Mouse (Mus musculus) neural tube, embryonic 12.5 days (tissue): ENCODE measurements around the gene Rpp30. TPM values are rescaled to one million over a fixed set of nuclear protein-coding genes. Genes with fewer than 3 reads are reported as not detected.

Experiments used
- ATAC-seq: fragments of 200-750 bp; cut with Nextera tagmentation; 2 replicates; pipeline ENCODE4 v1.8.0; 2017; ENCODE audit warnings: low read depth, mild to moderate bottlenecking, moderate TSS enrichment, moderate library complexity; ENCODE audit not compliant: low FRiP score
- H3K27ac ChIP-seq: fragments of 300-500 bp; sonication (generic); 2 replicates; pipeline ENCODE4 v1.5.1; 2016
- H3K27me3 ChIP-seq: fragments of 300-500 bp; sonication (generic); replicated peaks from 2 replicates; pipeline ENCODE4 v1.6.1; 2016; ENCODE audit warnings: mild to moderate bottlenecking
- H3K36me3 ChIP-seq: fragments of 300-500 bp; sonication (generic); 2 replicates; pipeline ENCODE4 v1.6.1; 2016; ENCODE audit warnings: mild to moderate bottlenecking
- H3K4me1 ChIP-seq: fragments of 300-500 bp; sonication (generic); 2 replicates; pipeline ENCODE4 v1.6.1; 2016
- H3K4me2 ChIP-seq: fragments of 300-500 bp; sonication (generic); replicated peaks from 2 replicates; pipeline ENCODE4 v1.6.1; 2016; ENCODE audit warnings: mild to moderate bottlenecking
- H3K4me3 ChIP-seq: fragments of 300-500 bp; sonication (generic); 2 replicates; pipeline ENCODE4 v1.5.1; 2016
- H3K9ac ChIP-seq: fragments of 300-500 bp; sonication (generic); 2 replicates; pipeline ENCODE4 v1.6.1; 2016; ENCODE audit warnings: mild to moderate bottlenecking
- H3K9me3 ChIP-seq: fragments of 300-500 bp; sonication (generic); 2 replicates; pipeline ENCODE4 v1.6.1; 2016; ENCODE audit warnings: mild to moderate bottlenecking
- WGBS: fragments of 180-500 bp; shearing (Covaris S2); methylation state at CpG from one replicate; pipeline ENCODE4 v1.1.7; 2016; 5-methylcytosine and 5-hydroxymethylcytosine counted together
- polyA plus RNA-seq: library from polyadenylated mRNA; unstranded; fragments of >200 nt; fragmentation: Nextera tagmentation; extraction: Ambion mirVana; gene quantifications from 2 replicates; pipeline ENCODE4 v1.2.1, GENCODE M21; 2016

Gene Rpp30
- polyA plus RNA-seq, 1 experiment from 2014 or later = 84.6 TPM

DNA sequence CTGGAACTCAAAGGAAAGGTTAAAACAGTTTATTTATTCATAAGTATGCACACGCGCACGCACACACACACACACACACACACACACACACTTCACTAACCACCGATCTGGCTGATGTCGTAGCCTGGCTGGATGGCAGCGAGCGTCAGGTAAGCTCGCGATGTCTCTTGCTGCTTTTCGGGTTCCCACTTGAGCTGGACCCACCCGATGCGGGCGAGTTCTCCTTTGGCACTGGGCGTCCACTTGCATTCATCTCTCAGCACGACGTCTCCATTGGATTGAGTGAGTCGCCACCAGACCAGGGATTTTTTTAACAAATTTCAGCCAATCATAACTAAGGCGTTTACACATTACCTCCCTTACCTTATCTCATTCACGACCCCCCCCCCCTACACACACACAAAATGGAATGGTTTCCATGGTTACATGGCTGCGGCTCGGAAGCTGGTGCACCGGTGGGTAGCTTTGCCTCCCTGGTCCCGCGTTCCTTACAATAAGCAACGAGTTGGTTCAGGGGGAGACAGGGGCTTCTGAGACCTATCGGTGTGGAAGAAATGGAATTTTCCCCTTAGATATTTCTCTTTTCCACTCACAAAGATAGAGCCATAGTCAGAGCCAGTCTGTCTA lies 25.9 kb downstream of the Rpp30 start:
- ATAC-seq = no peak
- H3K27me3 ChIP-seq = no peaks in the 10 kb centered on the region
- H3K9me3 ChIP-seq = no peaks in the 10 kb centered on the region
- no peak overlapping the region for H3K9ac ChIP-seq
- no peak overlapping the region for H3K27ac ChIP-seq
- no peak overlapping the region for H3K4me2 ChIP-seq
- H3K4me1 ChIP-seq = peaks cover 6% of the 10 kb centered on the region
- 74% methylated on average over 26 of the region's 26 CpGs for WGBS
- H3K36me3 ChIP-seq = no peaks in the 10 kb centered on the region; the same call in 1 of the 2 replicates
- no peak overlapping the region for H3K4me3 ChIP-seq

- ATAC-seq = 0 out of 2 replicates have a peak, but pooled peaks have one; percentile 39
Observed at GRCm38 (mm10) chr19:36110465-36110864, 26.9 kb downstream of the Rpp30 start.

DNA sequence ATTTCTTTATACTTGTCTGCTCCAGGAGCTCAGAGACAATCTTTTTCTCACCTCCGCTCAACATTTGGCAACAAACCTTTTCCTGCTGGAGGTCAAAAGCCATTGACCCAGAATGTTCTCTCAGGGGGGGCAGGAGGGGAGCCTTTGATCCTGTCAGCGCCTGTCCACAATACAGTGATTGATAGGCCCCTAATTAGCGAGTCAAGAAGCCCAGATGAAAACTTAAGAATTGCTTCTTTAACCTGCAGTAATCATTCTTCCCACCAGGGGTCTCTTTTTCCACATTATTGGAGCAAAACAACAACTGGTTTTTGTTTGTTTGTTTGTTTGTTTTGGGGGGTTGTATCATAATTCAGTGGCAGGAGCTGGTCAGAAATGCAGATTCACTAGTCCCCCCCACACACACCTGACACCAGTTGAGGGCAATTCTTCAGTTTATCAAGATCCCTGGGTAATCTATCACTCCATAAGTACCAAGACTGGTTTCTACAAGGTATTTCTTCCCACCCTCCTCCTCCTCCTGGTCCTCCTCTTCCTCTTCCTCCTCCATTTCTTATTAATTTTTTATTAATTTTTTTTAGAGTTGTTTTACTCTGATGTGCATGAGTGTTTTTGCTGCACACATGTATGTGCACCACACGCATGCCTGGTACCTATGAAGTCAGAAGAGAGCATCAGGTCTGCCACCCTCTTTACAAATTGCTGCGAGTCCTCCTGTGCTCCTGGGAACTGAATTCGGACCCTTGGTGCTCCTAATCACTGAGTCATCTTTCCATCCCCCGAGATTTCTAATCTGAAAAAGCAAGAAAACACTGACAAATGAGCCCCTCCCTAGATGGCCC lies 27.8 kb downstream of the Rpp30 start:
- Histone ChIP-seq H3K27ac (no peak overlapping the region), H3K9me3 (no peaks in the 10 kb centered on the region), H3K4me1 (peaks cover 6% of the 10 kb centered on the region), H3K27me3 (no peaks in the 10 kb centered on the region), H3K4me2 (peak overlapping the region; percentile 53), H3K4me3 (no peak overlapping the region), H3K9ac (no peak overlapping the region), H3K36me3 (no peaks in the 10 kb centered on the region)
- WGBS = 24% methylated on average over 7 of the region's 7 CpGs
- peak; percentile 67 for ATAC-seq

More at GRCm38 (mm10) chr19:36110465-36110864, 26.9 kb downstream of the Rpp30 start:
- peaks cover 6% of the 10 kb centered on the region for H3K4me1 ChIP-seq
- no peak overlapping the region for H3K4me2 ChIP-seq
- no peak overlapping the region for H3K9ac ChIP-seq
- no peaks in the 10 kb centered on the region for H3K27me3 ChIP-seq
- 36% methylated on average over 7 of the region's 7 CpGs for WGBS
- H3K36me3 ChIP-seq = no peaks in the 10 kb centered on the region
- H3K4me3 ChIP-seq = no peak overlapping the region
- H3K27ac ChIP-seq = no peak overlapping the region
- H3K9me3 ChIP-seq = no peaks in the 10 kb centered on the region

DNA sequence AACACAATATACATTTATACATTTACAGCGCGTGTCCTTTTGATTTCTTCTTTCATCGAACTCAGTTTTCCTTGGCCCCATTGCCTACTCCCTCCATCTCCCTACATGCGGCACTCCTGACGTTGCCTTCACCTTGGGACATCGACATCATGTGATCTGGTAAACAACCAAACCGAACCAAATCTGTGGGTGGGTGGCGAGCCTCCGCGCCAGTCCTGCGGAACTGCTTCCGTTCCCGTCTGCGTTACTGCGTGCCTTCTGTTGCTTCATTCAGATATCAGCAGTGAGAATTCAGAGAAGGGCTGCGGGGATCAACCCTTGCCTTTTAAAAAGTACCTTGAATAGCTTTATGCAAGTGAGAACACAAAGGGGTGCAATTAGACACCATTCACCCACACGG lies 28.5 kb downstream of the Rpp30 start:
- no peak for ATAC-seq
- Histone ChIP-seq H3K9me3 (no peaks in the 10 kb centered on the region), H3K27me3 (no peaks in the 10 kb centered on the region), H3K9ac (no peak overlapping the region), H3K4me1 (peaks cover 6% of the 10 kb centered on the region), H3K36me3 (no peaks in the 10 kb centered on the region), H3K4me2 (peak overlapping the region; percentile 53), H3K27ac (no peak overlapping the region), H3K4me3 (0 out of 2 replicates have a peak overlapping the region, but pooled peaks have one; percentile 11)
- WGBS = 23% methylated on average over 17 of the region's 17 CpGs

DNA sequence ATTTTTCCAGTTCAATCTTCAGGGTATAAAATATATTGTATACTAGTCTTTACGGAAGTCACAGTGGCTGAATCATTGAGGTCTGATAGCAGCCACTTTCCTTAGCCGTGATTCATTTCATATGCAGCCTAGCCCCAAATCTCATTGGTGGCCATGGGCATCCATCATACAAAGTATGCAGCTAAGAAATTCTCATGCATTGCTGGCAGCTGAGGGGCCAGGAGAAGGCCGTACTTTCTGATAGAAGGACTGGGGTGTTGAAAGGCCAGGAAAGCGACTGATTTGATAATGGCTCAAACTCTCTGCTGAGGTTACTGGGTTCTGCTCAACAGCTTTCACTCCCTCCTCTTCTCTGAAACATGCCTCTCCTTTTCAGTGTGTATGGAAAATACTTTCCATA lies 32.7 kb downstream of the Rpp30 start:
- WGBS = 87% methylated on average over 4 of the region's 4 CpGs
- Histone ChIP-seq H3K9ac (no peak overlapping the region), H3K4me2 (no peak overlapping the region), H3K9me3 (no peaks in the 10 kb centered on the region), H3K4me3 (no peak overlapping the region), H3K27me3 (no peaks in the 10 kb centered on the region), H3K27ac (no peak overlapping the region), H3K4me1 (peaks cover 3% of the 10 kb centered on the region; the same call in 1 of the 2 replicates), H3K36me3 (no peaks in the 10 kb centered on the region)
- ATAC-seq = no peak

DNA sequence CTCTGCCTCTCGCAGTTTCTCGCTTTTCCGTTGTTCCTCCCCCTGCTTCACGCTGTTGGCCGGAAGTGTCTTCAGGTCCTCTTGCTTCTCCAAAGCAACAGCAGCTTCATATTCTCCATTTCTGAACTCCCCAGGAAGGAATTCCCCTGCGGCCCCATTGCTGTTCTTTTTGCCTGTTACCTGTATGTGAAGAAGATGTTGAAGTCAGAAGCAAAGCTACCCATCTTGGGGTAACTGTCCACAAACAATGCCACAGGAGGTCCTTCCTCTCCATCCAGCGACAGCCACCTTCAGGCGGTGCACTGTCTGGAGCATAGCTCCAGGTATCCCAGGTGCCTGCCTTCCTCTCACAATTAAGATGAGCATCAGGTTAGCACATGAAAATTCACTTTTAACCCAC lies 35.7 kb downstream of the Rpp30 start:
- H3K4me2 ChIP-seq = no peak overlapping the region
- ATAC-seq = no peak
- H3K4me1 ChIP-seq = no peaks in the 10 kb centered on the region
- H3K4me3 ChIP-seq = no peak overlapping the region
- no peaks in the 10 kb centered on the region for H3K27me3 ChIP-seq
- no peak overlapping the region for H3K9ac ChIP-seq
- H3K27ac ChIP-seq = no peak overlapping the region
- H3K9me3 ChIP-seq = no peaks in the 10 kb centered on the region
- H3K36me3 ChIP-seq = no peaks in the 10 kb centered on the region
- 95% methylated on average over 8 of the region's 8 CpGs for WGBS

GRCm38 (mm10) chr19:36119783-36120471 lies 36.4 kb downstream of the Rpp30 start, which contains the start of gene Ankrd1:
Ankrd1 (minus strand) TSS chr19:36120099.
- Histone ChIP-seq H3K27ac (no peak within 1 kb of the TSS), H3K4me2 (no peak within 1 kb of the TSS), H3K27me3 (no peaks in the 10 kb centered on the region), H3K9ac (no peak within 1 kb of the TSS), H3K36me3 (no peaks in the 10 kb centered on the region), H3K9me3 (no peaks in the 10 kb centered on the region), H3K4me1 (no peaks in the 10 kb centered on the region), H3K4me3 (no peak within 1 kb of the TSS)
- WGBS = 93% methylated on average over 14 of the region's 14 CpGs
- no peak for ATAC-seq

DNA sequence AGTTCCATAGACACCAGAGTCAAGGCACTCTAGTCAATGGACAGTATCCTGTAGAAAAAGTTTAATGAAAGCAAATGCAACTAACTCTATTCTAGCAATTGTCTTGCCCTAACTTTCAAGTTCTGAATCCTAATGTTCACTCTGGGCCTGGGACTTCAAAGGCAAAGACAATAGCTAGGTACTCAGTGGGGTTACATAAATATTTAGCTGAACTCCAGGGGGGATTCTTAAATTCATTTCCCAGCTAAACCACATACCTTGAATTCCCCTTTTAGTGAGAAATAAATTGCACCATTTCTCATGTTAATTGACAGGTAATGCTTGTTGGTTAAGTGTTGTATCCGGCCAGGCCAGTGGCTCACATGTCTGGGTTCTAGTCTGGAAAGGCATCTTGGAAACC lies 40.7 kb downstream of the Rpp30 start:
- no peaks in the 10 kb centered on the region for H3K36me3 ChIP-seq
- H3K4me2 ChIP-seq = no peak overlapping the region
- 76% methylated on average over 1 of the region's 1 CpGs for WGBS
- no peaks in the 10 kb centered on the region for H3K27me3 ChIP-seq
- H3K9ac ChIP-seq = no peak overlapping the region
- no peak overlapping the region for H3K27ac ChIP-seq
- H3K4me1 ChIP-seq = no peaks in the 10 kb centered on the region
- no peak overlapping the region for H3K4me3 ChIP-seq
- H3K9me3 ChIP-seq = no peaks in the 10 kb centered on the region
- ATAC-seq = no peak

DNA sequence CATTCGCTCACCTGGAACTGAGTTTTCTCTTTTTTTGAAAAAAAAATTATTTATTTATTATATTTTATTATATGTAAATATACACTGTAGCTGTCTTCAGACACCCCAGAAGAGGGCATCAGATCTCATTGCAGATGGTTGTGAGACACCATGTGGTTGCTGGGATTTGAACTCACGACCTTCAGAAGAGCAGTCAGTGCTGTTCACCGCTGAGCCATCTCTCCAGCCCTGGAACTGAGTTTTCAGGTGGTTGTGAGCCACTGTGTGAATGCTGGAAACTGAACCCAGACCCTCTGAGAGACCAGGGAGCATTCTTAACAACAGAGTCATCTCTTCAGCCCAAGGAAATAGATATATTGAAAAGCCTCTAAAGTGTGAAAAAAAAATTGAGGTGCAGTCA lies 44.9 kb downstream of the Rpp30 start:
- no peaks in the 10 kb centered on the region for H3K36me3 ChIP-seq
- no peaks in the 10 kb centered on the region for H3K9me3 ChIP-seq
- no peak overlapping the region for H3K27ac ChIP-seq
- H3K4me2 ChIP-seq = no peak overlapping the region
- H3K27me3 ChIP-seq = no peaks in the 10 kb centered on the region
- H3K9ac ChIP-seq = no peak overlapping the region
- WGBS = 94% methylated on average over 3 of the region's 3 CpGs
- no peak overlapping the region for H3K4me3 ChIP-seq
- no peak for ATAC-seq
- no peaks in the 10 kb centered on the region for H3K4me1 ChIP-seq

DNA sequence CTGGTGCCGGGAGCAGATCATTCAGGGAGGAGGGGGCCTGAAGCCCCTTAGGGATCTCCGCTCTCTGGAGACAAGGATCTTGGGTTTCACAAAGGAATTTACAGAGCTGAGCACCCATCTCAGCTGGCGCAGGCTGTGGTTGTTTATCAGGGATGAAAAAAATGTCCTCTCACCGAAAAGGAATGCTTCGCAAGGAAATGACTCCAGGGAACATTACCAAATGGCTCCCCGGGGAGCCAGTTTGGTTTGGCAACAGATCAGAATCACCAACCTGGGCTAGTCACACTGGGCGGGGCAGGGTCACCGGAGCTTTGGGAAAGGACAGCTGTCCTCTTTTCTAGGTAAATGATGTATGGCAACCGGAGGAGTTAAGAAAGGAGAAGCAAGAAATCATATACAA lies 45.7 kb downstream of the Rpp30 start:
- no peaks in the 10 kb centered on the region for H3K36me3 ChIP-seq
- no peaks in the 10 kb centered on the region for H3K9me3 ChIP-seq
- no peaks in the 10 kb centered on the region for H3K4me1 ChIP-seq
- no peak overlapping the region for H3K9ac ChIP-seq
- H3K27me3 ChIP-seq = no peaks in the 10 kb centered on the region
- ATAC-seq = no peak
- H3K4me2 ChIP-seq = no peak overlapping the region
- 63% methylated on average over 9 of the region's 9 CpGs for WGBS
- no peak overlapping the region for H3K4me3 ChIP-seq
- no peak overlapping the region for H3K27ac ChIP-seq

DNA sequence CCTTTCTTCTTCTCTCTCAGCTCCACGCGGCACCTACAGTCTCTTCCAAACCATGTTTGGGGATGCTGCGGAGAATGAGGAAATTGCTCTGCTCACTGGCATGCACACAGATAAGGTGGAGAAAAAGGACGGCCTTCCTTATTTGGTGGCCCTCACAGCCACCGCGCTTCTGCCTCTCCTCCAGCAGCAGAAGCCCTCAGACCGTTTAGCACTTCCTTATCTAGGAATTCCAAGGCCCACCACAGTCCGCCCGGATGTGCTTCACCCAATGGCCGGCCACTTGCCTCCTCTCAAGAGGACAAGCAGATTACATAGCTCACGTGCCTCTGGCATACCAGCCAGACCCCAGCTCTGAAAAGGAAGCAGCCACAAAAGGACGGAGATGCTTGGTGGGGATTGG lies 46.1 kb downstream of the Rpp30 start:
- Histone ChIP-seq H3K4me2 (no peak overlapping the region), H3K9me3 (no peaks in the 10 kb centered on the region), H3K4me3 (no peak overlapping the region), H3K4me1 (no peaks in the 10 kb centered on the region), H3K27me3 (no peaks in the 10 kb centered on the region), H3K36me3 (no peaks in the 10 kb centered on the region), H3K27ac (no peak overlapping the region), H3K9ac (no peak overlapping the region)
- WGBS = 69% methylated on average over 12 of the region's 12 CpGs
- ATAC-seq = no peak

GRCm38 (mm10) chr19:36130181-36130580 lies 46.7 kb downstream of the Rpp30 start:
- no peak overlapping the region for H3K27ac ChIP-seq
- no peak overlapping the region for H3K4me2 ChIP-seq
- no peaks in the 10 kb centered on the region for H3K27me3 ChIP-seq
- no peaks in the 10 kb centered on the region for H3K9me3 ChIP-seq
- WGBS = 54% methylated on average over 2 of the region's 2 CpGs
- ATAC-seq = no peak
- no peaks in the 10 kb centered on the region for H3K36me3 ChIP-seq
- H3K4me1 ChIP-seq = no peaks in the 10 kb centered on the region
- H3K4me3 ChIP-seq = no peak overlapping the region
- H3K9ac ChIP-seq = no peak overlapping the region
